Mouse (Mus musculus): ENCODE measurements at regions not wholly inside any gene's neighbourhood (a gene's known extent, or its start where the extent isn't known, plus 50 kb on each side); places are given as distances from the start of the nearest gene placed in this dataset.

DNA sequence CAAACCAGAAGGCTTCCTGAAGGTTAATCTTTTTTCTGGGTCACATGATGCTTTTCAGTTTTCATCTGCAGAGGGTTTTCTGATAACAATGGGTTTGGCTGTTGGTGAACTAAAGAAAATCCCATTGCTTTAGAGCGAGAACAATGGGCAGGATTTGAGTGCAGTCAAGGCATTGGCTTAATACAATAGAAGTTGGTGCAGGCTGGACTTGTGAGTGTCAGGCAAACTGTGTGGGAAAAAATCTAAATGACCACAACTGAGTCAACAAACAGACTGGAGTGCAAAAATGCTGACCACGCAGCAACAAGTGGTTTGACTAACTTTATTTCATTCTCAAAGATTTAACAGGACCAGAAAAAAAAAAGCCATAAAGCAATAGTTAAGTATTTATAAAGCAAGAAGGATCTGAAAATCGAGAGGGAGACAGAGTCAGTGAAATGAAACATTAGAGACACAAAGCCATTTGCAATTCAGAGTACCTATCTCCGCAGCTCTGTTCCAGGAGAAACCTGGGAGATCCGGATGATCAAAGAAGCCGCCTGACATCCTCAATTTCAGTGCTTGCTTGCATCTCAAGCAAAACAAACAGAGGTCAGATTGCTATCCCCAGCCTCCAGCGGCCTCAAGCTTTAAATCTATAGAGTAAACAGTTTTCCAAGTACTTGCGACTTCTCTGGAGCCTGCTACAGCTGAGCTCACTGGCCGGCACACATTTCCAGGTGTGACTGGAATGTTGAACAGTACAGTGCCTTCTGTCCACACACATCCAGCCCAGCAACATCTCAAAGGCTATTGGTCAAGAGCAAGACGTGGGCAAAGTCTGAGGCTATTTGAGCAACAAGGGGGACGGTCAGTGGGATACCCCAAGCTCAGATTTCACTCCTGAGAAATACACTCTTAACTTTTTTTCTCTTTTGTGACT is 229.5 kb upstream of the Arglu1 start:
- H3K9ac ChIP-seq (ENCODE audit: low read depth, low read length): no peak overlapping the region
- H3K9me3 ChIP-seq (ENCODE audit: control insufficient read depth, low read length): peaks cover 7% of the 10 kb centered on the region; the same call in 1 of the 2 replicates
- no peak overlapping the region for H3K4me2 ChIP-seq (ENCODE audit: low read depth, low read length)
- DNase-seq (ENCODE audit: low spot score) (peak; percentile 68), ATAC-seq (ENCODE audit: low read depth) (peak; percentile 63; the same call in 1 of the 2 replicates)
- H3K27ac ChIP-seq (replicated peaks; ENCODE audit: low read depth, low read length): no peak overlapping the region
- WGBS: 26% methylated on average over 11 of the region's 11 CpGs
- H3K27me3 ChIP-seq (replicated peaks; ENCODE audit: control insufficient read depth, insufficient read depth, low read length): no peaks in the 10 kb centered on the region
- no peaks in the 10 kb centered on the region for H3K36me3 ChIP-seq (ENCODE audit: control insufficient read depth, insufficient read depth, low read length)
- peaks cover 3% of the 10 kb centered on the region; the same call in 1 of the 2 replicates for H3K4me1 ChIP-seq (ENCODE audit: control insufficient read depth, insufficient read depth, low read length)
- no peak overlapping the region for H3K4me3 ChIP-seq (ENCODE audit: low read depth, low read length)

DNA sequence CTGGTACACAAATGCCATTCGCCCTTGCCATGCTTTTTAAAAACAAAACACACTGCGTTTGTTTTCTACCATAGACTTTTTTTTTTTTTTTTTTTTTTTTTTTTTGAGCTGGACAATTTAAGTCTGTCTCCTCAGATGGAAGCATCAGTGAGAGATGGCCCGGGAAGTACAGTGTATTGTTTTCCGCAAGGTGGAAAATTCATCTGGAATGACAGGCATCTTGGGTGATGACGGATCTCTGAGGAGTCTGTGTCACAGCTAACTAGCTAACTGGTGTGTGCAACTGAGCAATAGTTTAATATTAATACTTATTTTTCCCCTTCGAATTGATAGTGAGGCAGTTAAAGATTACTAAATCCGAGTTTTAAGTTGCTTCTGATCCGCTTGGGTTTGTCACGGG is 228.7 kb upstream of the Arglu1 start:
- ATAC-seq (ENCODE audit: low read depth) (no peak), DNase-seq (ENCODE audit: low spot score) (no peak)
- H3K9ac ChIP-seq (ENCODE audit: low read depth, low read length): no peak overlapping the region
- H3K36me3 ChIP-seq (ENCODE audit: control insufficient read depth, insufficient read depth, low read length): no peaks in the 10 kb centered on the region
- H3K27ac ChIP-seq (replicated peaks; ENCODE audit: low read depth, low read length): no peak overlapping the region
- H3K4me3 ChIP-seq (ENCODE audit: low read depth, low read length): no peak overlapping the region
- H3K4me1 ChIP-seq (ENCODE audit: control insufficient read depth, insufficient read depth, low read length): peaks cover 3% of the 10 kb centered on the region; the same call in 1 of the 2 replicates
- peaks cover 11% of the 10 kb centered on the region; the same call in 1 of the 2 replicates for H3K9me3 ChIP-seq (ENCODE audit: control insufficient read depth, low read length)
- no peaks in the 10 kb centered on the region for H3K27me3 ChIP-seq (replicated peaks; ENCODE audit: control insufficient read depth, insufficient read depth, low read length)
- H3K4me2 ChIP-seq (ENCODE audit: low read depth, low read length): no peak overlapping the region
- WGBS: 74% methylated on average over 9 of the region's 9 CpGs

DNA sequence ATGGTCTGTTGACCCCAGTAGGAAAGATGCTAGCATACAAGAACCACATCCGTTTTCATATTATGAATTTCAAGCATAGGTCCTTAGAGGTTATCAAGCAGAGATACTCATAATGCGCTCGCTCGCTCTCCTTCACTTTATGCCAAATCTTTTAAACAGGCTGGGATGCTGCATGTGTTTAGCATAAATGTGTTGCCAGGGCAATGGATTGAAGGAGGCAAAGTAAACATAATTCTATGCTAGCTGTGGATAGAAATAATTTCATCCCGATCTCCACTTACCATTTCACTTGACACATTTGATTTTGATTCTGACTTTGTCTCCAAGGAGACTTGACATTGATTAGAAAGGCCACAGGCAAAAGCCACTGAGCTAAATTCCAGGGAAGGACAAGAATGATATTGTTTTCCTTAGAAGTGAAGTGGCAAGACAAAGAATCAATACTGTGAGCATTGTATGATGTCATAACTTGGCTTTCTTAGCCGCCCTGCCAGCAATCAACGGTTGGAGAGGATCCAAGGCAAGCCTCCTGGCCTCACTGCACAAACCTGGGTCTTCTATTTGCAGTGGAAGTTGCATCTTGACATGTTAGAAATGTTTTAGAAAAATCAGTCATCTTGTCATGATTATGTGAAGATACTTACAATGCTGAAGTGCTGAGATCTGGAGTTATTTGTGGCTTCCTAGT is 217.3 kb upstream of the Arglu1 start:
- no peak overlapping the region for H3K4me2 ChIP-seq (ENCODE audit: low read depth, low read length)
- H3K4me1 ChIP-seq (ENCODE audit: control insufficient read depth, insufficient read depth, low read length): no peaks in the 10 kb centered on the region
- no peaks in the 10 kb centered on the region for H3K27me3 ChIP-seq (replicated peaks; ENCODE audit: control insufficient read depth, insufficient read depth, low read length)
- WGBS: 56% methylated on average over 7 of the region's 7 CpGs
- H3K27ac ChIP-seq (replicated peaks; ENCODE audit: low read depth, low read length): no peak overlapping the region
- no peaks in the 10 kb centered on the region for H3K36me3 ChIP-seq (ENCODE audit: control insufficient read depth, insufficient read depth, low read length)
- ATAC-seq (ENCODE audit: low read depth) (no peak), DNase-seq (ENCODE audit: low spot score) (peak; percentile 62)
- no peak overlapping the region for H3K4me3 ChIP-seq (ENCODE audit: low read depth, low read length)
- H3K9ac ChIP-seq (ENCODE audit: low read depth, low read length): no peak overlapping the region
- H3K9me3 ChIP-seq (ENCODE audit: control insufficient read depth, low read length): no peaks in the 10 kb centered on the region

DNA sequence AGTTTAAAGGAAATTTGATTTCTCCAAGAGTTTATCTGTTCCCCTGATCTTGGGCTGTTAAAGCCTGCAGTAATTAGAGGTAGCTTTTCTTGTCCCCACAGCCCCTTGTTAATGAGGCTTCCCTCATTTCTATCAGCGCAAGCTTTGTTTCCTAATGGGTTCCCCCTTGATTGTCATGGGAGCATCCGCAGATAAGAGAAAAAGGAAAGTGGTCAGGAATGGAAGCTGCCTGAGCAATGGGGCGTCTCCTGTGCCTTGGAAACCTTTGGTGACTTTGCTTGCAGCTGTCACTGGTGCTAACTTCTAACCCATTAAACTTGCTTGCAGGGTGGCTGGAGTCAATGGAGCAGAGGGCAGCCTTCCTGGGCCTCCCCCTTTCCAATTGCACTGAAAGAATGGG is 202.7 kb upstream of the Arglu1 start:
- no peaks in the 10 kb centered on the region for H3K9me3 ChIP-seq (ENCODE audit: control insufficient read depth, low read length)
- no peaks in the 10 kb centered on the region for H3K36me3 ChIP-seq (ENCODE audit: control insufficient read depth, insufficient read depth, low read length)
- no peak overlapping the region for H3K27ac ChIP-seq (replicated peaks; ENCODE audit: low read depth, low read length)
- DNase-seq (ENCODE audit: low spot score) (no peak), ATAC-seq (ENCODE audit: low read depth) (no peak; the same call in 1 of the 2 replicates)
- H3K4me1 ChIP-seq (ENCODE audit: control insufficient read depth, insufficient read depth, low read length): no peaks in the 10 kb centered on the region
- WGBS: 46% methylated on average over 3 of the region's 3 CpGs
- no peaks in the 10 kb centered on the region for H3K27me3 ChIP-seq (replicated peaks; ENCODE audit: control insufficient read depth, insufficient read depth, low read length)
- H3K9ac ChIP-seq (ENCODE audit: low read depth, low read length): no peak overlapping the region
- H3K4me3 ChIP-seq (ENCODE audit: low read depth, low read length): no peak overlapping the region
- H3K4me2 ChIP-seq (ENCODE audit: low read depth, low read length): no peak overlapping the region

DNA sequence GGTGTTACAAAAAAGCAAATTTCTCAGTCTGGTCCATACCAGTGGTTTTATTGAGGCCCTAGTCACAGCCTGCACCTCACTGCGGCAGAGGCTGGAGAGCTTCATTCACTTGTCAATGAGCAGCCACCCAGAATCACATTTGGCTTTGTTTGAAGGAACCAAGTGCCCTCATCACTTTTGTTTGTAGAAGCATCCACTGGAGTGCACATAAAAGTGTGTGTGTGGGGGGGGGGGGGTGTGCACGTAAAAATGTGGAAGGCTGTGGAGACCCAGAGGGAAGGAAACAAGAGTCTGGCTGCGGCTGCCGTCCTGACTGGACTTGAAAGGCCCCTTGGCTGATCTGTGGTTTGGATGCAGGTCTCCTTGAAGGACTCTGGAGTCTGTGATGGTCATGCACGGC is 187.0 kb upstream of the Arglu1 start:
- WGBS: 57% methylated on average over 5 of the region's 5 CpGs
- Histone ChIP-seq H3K36me3 (ENCODE audit: control insufficient read depth, insufficient read depth, low read length) (no peaks in the 10 kb centered on the region), H3K9me3 (ENCODE audit: control insufficient read depth, low read length) (no peaks in the 10 kb centered on the region), H3K4me3 (ENCODE audit: low read depth, low read length) (no peak overlapping the region), H3K27ac (replicated peaks; ENCODE audit: low read depth, low read length) (no peak overlapping the region), H3K4me2 (ENCODE audit: low read depth, low read length) (no peak overlapping the region), H3K4me1 (ENCODE audit: control insufficient read depth, insufficient read depth, low read length) (no peaks in the 10 kb centered on the region), H3K27me3 (replicated peaks; ENCODE audit: control insufficient read depth, insufficient read depth, low read length) (no peaks in the 10 kb centered on the region), H3K9ac (ENCODE audit: low read depth, low read length) (no peak overlapping the region)
- no peak for DNase-seq (ENCODE audit: low spot score)
- ATAC-seq (ENCODE audit: low read depth): no peak

DNA sequence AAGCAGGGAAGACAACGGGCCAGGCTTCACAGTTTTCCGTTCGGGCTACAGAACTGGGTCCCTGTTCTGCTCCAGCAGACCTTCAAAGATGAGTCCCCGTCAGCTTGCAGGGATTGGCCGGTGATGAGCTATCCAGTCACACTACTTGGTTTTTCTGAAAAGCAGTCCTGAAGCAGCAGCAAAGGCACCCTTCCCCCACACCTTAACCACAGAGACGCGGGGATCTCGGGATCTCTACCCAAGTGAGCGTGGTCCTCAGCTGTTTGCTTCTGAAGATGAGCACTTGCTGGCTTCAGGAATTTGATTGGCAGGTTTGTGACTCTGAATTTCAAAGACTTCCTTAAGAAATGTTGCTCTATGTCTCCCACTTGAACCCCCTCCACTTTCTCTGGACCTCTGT is 186.6 kb upstream of the Arglu1 start:
- H3K9ac ChIP-seq (ENCODE audit: low read depth, low read length): no peak overlapping the region
- H3K9me3 ChIP-seq (ENCODE audit: control insufficient read depth, low read length): no peaks in the 10 kb centered on the region
- no peaks in the 10 kb centered on the region for H3K4me1 ChIP-seq (ENCODE audit: control insufficient read depth, insufficient read depth, low read length)
- no peaks in the 10 kb centered on the region for H3K27me3 ChIP-seq (replicated peaks; ENCODE audit: control insufficient read depth, insufficient read depth, low read length)
- DNase-seq (ENCODE audit: low spot score): no peak
- ATAC-seq (ENCODE audit: low read depth): no peak
- no peak overlapping the region for H3K4me3 ChIP-seq (ENCODE audit: low read depth, low read length)
- H3K4me2 ChIP-seq (ENCODE audit: low read depth, low read length): no peak overlapping the region
- 58% methylated on average over 9 of the region's 9 CpGs for WGBS
- no peak overlapping the region for H3K27ac ChIP-seq (replicated peaks; ENCODE audit: low read depth, low read length)
- H3K36me3 ChIP-seq (ENCODE audit: control insufficient read depth, insufficient read depth, low read length): no peaks in the 10 kb centered on the region

DNA sequence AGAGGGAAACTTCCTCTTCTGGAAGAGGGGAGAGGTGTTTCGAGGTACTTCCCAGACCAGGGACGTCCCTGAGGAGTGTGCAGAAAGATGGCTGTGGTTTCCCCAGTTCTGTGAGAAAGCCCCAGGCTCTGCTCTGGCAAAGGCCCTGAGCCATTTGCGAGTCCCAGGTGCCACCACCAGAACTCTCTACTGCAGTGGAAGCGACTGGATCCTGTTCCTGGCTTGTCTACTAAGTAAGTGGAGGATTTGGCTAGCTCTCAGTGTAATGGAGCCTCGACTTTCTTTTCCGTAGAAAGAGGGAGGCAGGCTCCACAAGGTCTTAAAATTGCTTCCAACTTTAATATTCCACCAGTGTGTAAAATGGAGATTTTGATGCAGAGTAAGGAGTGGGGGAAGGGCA is 186.1 kb upstream of the Arglu1 start:
- DNase-seq (ENCODE audit: low spot score) (no peak), ATAC-seq (ENCODE audit: low read depth) (no peak)
- H3K36me3 ChIP-seq (ENCODE audit: control insufficient read depth, insufficient read depth, low read length): no peaks in the 10 kb centered on the region
- H3K9me3 ChIP-seq (ENCODE audit: control insufficient read depth, low read length): no peaks in the 10 kb centered on the region
- no peak overlapping the region for H3K4me3 ChIP-seq (ENCODE audit: low read depth, low read length)
- no peak overlapping the region for H3K27ac ChIP-seq (replicated peaks; ENCODE audit: low read depth, low read length)
- H3K4me1 ChIP-seq (ENCODE audit: control insufficient read depth, insufficient read depth, low read length): no peaks in the 10 kb centered on the region
- H3K4me2 ChIP-seq (ENCODE audit: low read depth, low read length): no peak overlapping the region
- 75% methylated on average over 6 of the region's 6 CpGs for WGBS
- H3K9ac ChIP-seq (ENCODE audit: low read depth, low read length): no peak overlapping the region
- no peaks in the 10 kb centered on the region for H3K27me3 ChIP-seq (replicated peaks; ENCODE audit: control insufficient read depth, insufficient read depth, low read length)

DNA sequence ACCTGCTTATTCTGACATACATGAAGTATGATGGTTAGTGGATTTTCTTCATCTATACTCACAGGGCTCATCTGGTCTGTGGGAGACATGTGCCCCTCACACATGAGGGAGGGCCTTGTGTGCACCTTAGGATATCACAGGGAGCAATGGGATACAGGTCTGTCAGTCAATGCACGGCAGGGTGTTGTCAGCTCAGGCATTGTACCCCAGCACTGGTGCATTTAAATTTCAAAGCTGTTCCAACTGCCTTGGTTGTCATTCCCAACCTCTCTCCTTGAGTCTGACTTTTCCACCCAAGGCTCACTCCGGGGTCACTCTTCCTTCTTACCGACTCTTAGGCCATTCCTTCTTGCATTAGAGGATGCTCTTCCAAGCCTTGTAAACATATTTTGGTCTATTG is 181.6 kb upstream of the Arglu1 start:
- no peaks in the 10 kb centered on the region for H3K36me3 ChIP-seq (ENCODE audit: control insufficient read depth, insufficient read depth, low read length)

More for the DNA sequence above, 181.6 kb upstream of the Arglu1 start:
- Histone ChIP-seq H3K9me3 (ENCODE audit: control insufficient read depth, low read length) (no peaks in the 10 kb centered on the region), H3K4me2 (ENCODE audit: low read depth, low read length) (no peak overlapping the region), H3K4me3 (ENCODE audit: low read depth, low read length) (no peak overlapping the region), H3K4me1 (ENCODE audit: control insufficient read depth, insufficient read depth, low read length) (peaks cover 2% of the 10 kb centered on the region; the same call in 1 of the 2 replicates), H3K9ac (ENCODE audit: low read depth, low read length) (no peak overlapping the region), H3K27me3 (replicated peaks; ENCODE audit: control insufficient read depth, insufficient read depth, low read length) (no peaks in the 10 kb centered on the region), H3K27ac (replicated peaks; ENCODE audit: low read depth, low read length) (no peak overlapping the region)
- DNase-seq (ENCODE audit: low spot score) (no peak), ATAC-seq (ENCODE audit: low read depth) (no peak)
- 51% methylated on average over 3 of the region's 3 CpGs for WGBS

Measured in embryonic facial prominence, embryonic 14.5 days (tissue).